ENCODE assay signal across 21 mouse cellular contexts in the genomic region with DNA sequence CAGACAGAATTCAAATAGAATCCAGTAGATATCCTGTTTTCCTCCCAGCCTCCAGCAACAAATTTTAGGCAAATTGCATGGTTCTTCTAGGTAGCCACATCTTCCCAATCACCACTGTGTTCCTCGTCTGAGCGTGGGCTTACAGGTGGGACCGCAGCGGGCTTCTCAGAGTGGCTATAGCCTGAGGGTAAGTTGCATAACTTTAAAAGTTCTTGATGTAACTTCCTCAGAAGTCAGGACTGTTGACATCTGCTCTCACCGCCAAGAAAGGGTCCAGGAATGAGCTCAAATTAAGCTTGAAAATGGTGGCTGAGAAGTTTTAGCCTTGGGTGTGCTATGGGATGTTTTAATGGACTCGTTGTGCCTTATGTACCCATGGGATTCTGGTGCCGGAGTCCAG.
"Had no signal": no experiment of that assay in that cellular context is flagged by ENCODE, and none has a peak within 500 bp of the region (broad histone marks: within the 10 kb centered on the region; RNA-seq: fewer than 3 reads in every experiment).

No protein-coding gene starts in this region.

- DNase-seq: heart, postnatal 10 days; heart, postnatal 14 days; heart, postnatal 36 days; heart, postnatal 4 days; kidney, adult 11 months; kidney, adult 18-20 months; kidney, adult 2 months; kidney, adult 8-10 months; kidney, adult 9 months; kidney, postnatal 10 days; kidney, postnatal 14 days; kidney, postnatal 25 days; kidney, postnatal 36 days; kidney, postnatal 4 days; layer of hippocampus, adult 9-11 months; layer of hippocampus, postnatal 36 days had no signal

- ATAC-seq: hindbrain, embryonic 16.5 days; hindbrain, postnatal 0 days; intestine, embryonic 15.5 days; intestine, embryonic 16.5 days; intestine, postnatal 0 days had no signal
